Mouse (Mus musculus) brown adipose tissue, adult 24 weeks (tissue): ENCODE measurements around the gene Tex11. TPM values are rescaled to one million over a fixed set of nuclear protein-coding genes. Genes with fewer than 3 reads are reported as not detected.
"Not testable (repeated sequence)": the region's sequence is repeated elsewhere in the genome, so short reads cannot be mapped to it uniquely, and the experiment has no call there.

ENCODE experiments used
- H3K27ac ChIP-seq: fragments of 200-500 bp; replicated peaks from 2 replicates; pipeline ENCODE4 v1.5.1; 2012; ENCODE audit warnings: low read depth, mild to moderate bottlenecking, low read length
- H3K4me1 ChIP-seq: fragments of 200-500 bp; 2 replicates; pipeline ENCODE4 v1.6.1; 2012; ENCODE audit warnings: low read length, mixed read lengths; ENCODE audit not compliant: control insufficient read depth, insufficient read depth, insufficient read length
- H3K4me3 ChIP-seq: fragments of 200-500 bp; 2 replicates; pipeline ENCODE4 v1.5.1; 2012; ENCODE audit warnings: low read depth, mild to moderate bottlenecking, low read length, moderate library complexity; ENCODE audit not compliant: insufficient read depth
- polyA plus RNA-seq: library from polyadenylated mRNA; stranded (reverse); fragments of >200 nt; gene quantifications from 2 replicates; pipeline ENCODE4 v1.2.4, GENCODE M21; 2012; ENCODE audit not compliant: missing spikeins, insufficient read depth, insufficient read length

The Tex11 gene
- not detected in 2 replicates for polyA plus RNA-seq

- Histone ChIP-seq H3K27ac (no peak within 1 kb of the TSS), H3K4me1 (no peaks in the 10 kb centered on the region), H3K4me3 (no peak within 1 kb of the TSS)
These were observed at the start of gene Tex11 for GRCm38 (mm10) chrX:101059541-101059940. Gene Tex11, minus strand, starts transcription at chrX:101059667.

DNA sequence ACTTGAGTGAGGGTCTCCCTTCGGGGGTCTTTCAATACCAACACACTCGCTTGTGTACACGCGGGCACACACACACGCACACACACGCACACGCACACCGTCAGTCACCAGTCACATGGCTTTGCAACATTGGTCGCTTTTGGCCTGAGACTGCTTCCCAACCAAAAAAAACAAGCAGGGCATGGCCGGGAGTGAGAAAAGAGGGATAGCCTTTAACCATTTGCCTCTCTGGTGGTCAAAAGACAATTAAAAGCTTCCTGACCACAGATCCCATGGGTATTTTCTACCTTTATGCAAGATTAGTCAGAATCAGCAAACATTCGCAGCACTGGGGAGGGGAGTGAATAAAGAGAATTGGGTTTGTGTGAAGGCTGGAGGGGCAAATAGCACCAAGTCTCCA is 26.5 kb upstream of the Tex11 start, which contains the start of gene Slc7a3:
Slc7a3 (minus strand) TSS at position 101 of the 400 bp plus-strand sequence.
- H3K27ac ChIP-seq = no peak within 1 kb of the TSS
- no peak within 1 kb of the TSS for H3K4me3 ChIP-seq

DNA sequence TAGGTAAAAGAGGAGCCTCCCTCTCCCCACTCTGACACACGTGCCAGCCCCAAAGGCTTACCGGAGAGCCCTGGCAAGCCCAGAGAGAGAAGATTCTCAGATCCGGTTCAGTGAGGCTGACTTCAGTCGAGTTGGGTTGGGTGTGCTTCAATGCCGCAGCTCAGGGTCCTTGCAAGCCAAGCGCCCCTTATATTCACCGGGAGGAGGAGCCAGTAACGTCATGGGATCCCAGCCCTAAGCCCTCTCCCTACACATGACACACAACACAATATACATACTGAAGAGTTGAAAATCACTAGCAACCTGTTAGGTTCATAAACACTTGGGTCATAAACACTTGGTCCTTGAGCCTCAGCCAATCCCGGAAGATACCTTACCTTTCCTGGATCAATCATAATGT is 25.7 kb upstream of the Tex11 start:
- H3K4me3 ChIP-seq, H3K27ac ChIP-seq, H3K4me1 ChIP-seq: not testable (repeated sequence)

More for the DNA sequence above, 26.5 kb upstream of the Tex11 start, which contains the start of gene Slc7a3:
- no peaks in the 10 kb centered on the region for H3K4me1 ChIP-seq

GRCm38 (mm10) chrX:101084192-101084591 is 24.7 kb upstream of the Tex11 start:
- no peaks in the 10 kb centered on the region for H3K4me1 ChIP-seq
- H3K27ac ChIP-seq = no peak overlapping the region
- no peak overlapping the region for H3K4me3 ChIP-seq

DNA sequence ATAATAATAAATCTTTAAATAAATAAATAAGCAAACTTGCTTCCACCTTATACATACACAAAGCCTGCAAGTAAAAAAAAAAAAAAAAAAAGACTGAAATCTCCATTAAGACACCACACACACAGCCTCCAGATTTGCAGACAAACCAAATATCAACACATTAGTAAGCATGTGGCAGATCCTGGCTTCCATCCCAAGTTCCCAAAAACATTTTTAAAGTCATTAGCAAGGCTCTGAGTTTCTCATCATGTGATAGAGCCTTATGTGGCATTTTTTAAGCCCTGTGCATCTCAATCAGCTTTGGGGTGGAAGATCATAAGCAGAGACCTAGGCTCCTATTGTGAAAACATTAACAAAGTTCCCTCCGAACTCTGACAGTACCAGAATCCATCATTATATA is 5.8 kb upstream of the Tex11 start:
- H3K4me1 ChIP-seq = no peaks in the 10 kb centered on the region
- H3K27ac ChIP-seq = no peak overlapping the region
- no peak overlapping the region for H3K4me3 ChIP-seq

- Histone ChIP-seq H3K27ac (no peak overlapping the region), H3K4me3 (no peak overlapping the region), H3K4me1 (no peaks in the 10 kb centered on the region)
These were observed 4.0 kb upstream of the Tex11 start for GRCm38 (mm10) chrX:101063503-101063902.

DNA sequence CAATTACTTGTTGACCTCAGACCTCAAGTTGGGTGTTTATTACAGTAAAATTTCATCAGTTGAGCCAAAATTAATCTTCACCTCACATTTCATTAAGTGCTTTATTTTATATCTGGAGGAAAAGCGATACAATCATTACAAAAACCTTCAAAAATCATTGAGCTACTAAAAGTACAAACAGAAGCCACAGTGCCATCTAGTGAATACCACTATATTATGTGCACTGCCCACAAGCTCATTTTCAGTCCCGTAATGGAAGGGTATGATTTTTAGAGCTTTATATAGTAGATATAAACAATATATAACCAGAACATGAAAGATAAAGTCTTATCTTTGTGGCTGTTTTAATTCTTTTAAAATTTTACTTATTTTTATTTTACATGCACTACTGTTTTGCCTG is 115.8 kb downstream of the Tex11 start:
- H3K27ac ChIP-seq = no peak overlapping the region
- H3K4me1 ChIP-seq = no peaks in the 10 kb centered on the region
- no peak overlapping the region for H3K4me3 ChIP-seq

DNA sequence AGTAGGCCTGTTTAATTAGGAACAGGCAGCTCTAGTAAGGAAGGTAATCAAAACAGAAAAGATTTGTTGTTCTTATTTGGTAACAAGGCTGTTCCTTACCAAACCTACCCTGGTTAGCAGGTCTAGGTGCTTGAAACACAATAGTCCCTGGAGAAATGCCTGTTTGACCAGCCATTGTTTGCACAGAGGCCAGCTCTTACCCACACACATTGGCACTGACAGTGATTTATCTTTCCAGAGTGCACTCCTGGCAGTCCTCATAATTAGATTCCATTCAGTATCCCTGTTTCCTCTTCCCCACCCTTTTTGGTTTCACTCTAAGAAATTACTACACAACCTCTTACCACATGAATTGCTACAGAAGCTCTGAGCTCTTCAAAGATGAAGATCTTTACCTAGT is 220.3 kb downstream of the Tex11 start:
- Histone ChIP-seq H3K4me1 (no peaks in the 10 kb centered on the region), H3K27ac (no peak overlapping the region), H3K4me3 (no peak overlapping the region)

- H3K4me1 ChIP-seq = no peaks in the 10 kb centered on the region
- no peak overlapping the region for H3K27ac ChIP-seq
- H3K4me3 ChIP-seq = no peak overlapping the region
These were observed 226.7 kb downstream of the Tex11 start for GRCm38 (mm10) chrX:100832806-100833205.

DNA sequence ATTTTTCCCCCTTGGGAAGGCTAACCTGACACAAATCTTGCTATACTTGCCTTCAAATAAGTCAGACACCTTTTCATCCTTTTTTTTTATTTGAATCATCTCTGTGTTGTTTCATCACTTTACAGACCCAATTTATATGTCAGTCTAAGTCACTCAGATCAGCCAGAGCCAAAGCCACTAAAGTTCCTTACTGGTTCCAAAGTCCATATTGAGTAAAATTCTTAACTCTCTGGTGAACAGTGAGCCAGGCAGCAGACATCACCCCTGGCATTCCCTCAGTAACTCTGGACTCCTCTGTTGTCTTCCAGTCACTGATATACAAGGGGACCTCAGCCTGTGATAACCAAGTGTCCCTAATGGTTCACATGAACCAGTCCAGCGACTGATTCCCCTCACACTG is 233.9 kb downstream of the Tex11 start:
- H3K4me3 ChIP-seq = no peak overlapping the region
- no peak overlapping the region for H3K27ac ChIP-seq
- H3K4me1 ChIP-seq = no peaks in the 10 kb centered on the region

DNA sequence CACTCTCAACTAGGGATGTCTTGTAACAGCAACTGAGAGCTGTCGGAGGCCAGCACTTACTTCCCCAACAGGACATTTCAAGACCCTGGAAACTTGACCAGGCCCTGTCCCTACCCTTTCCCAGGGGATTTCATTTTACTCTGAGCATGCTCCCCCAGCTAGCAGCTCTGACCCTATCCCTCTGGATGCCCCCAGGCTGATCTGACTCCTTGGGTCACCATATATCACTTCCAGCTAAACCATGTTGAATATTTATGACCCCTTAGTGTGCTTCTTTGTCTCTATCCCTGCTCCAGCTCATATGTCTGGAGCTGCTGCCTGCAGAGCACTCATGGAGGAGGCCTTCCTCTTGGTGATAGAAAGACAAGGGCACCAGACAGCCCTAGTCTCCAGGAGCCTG is 238.3 kb downstream of the Tex11 start:
- H3K4me1 ChIP-seq = no peaks in the 10 kb centered on the region
- H3K27ac ChIP-seq = no peak overlapping the region

DNA sequence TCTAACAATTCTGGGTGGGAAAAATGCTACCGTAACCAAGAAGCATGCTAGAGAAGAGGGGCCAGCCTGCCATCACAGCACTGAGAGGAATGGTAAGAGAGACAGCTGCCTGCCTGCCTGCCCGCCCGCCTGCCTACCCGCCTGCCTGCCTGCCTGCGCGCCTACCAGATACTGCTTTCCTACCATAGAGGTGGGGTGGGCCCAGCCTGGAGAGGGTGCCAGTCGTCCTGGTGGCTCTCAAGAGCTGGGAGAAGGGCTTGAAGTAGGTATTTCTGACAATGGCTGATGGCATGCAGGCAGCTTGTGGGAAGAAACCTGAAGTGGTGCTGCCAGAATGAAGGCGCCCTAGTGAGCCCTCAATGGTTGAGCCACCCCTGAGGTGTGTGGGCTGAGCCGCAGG is 240.8 kb downstream of the Tex11 start:
- no peak overlapping the region for H3K4me3 ChIP-seq
- no peaks in the 10 kb centered on the region for H3K4me1 ChIP-seq
- no peak overlapping the region for H3K27ac ChIP-seq

More for the DNA sequence above, 238.3 kb downstream of the Tex11 start:
- no peak overlapping the region for H3K4me3 ChIP-seq

- Histone ChIP-seq H3K4me1 (peaks cover 5% of the 10 kb centered on the region; the same call in 1 of the 2 replicates), H3K4me3 (no peak overlapping the region), H3K27ac (no peak overlapping the region)
These were observed 243.7 kb downstream of the Tex11 start for GRCm38 (mm10) chrX:100815766-100816165.

DNA sequence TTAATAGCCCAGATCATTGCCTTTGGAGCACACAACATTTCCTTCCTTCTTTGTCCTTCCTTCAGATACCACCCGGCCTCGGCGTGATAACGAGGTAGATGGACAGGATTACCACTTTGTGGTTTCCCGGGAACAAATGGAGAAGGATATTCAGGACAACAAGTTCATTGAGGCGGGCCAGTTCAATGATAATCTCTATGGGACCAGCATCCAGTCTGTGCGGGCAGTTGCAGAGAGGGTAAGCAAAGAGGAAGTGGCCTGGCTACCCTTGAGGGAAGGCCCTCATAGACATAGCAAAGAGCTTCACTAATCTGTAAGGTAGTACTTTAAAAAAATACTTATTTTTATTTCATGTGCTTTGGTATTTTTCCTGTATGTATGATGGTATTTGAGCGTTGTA is 245.3 kb downstream of the Tex11 start:
- no peak overlapping the region for H3K4me3 ChIP-seq
- H3K4me1 ChIP-seq = peaks cover 5% of the 10 kb centered on the region; the same call in 1 of the 2 replicates
- H3K27ac ChIP-seq = no peak overlapping the region

DNA sequence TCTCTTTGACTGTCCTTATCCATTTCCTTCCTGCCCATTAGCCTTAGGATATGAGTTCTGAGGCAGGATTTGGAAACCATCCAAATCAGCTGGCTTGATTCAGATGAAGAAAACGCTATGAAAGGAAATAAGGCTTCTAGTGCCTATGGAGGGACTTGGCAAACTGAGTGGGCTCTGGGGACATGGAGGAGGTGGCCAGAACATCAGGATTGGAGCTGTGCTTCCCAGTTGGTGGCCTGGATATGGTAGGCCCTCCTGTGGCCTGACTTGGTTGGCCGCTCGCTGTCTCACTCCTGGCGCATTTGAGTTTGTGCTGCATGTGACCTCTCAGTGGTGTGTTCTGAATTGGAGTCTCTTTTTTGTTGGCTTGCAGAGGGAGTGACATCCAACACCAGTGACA is 248.3 kb downstream of the Tex11 start:
- Histone ChIP-seq H3K27ac (no peak overlapping the region), H3K4me1 (peaks cover 5% of the 10 kb centered on the region; the same call in 1 of the 2 replicates), H3K4me3 (no peak overlapping the region)

DNA sequence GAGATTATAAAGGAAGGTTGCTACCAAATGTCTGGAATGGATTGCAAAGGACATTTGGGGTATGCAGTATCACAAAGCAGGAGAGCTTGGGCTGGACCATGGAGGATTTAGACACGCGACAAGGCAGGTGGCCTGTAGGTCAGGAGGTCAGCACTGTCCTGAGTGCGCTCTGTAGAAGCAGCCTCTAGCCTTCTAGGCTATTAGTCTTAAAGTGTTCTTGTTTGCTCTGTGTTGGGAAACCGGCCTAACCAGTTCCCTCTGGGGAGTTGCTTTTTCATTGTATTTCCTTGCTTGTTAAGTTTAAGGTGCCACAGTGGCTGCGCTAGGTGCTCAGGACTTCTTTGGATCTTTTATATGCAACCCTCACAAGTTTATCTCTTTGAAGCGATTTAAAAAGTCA is 257.4 kb downstream of the Tex11 start:
- Histone ChIP-seq H3K4me3 (no peak overlapping the region), H3K4me1 (no peaks in the 10 kb centered on the region), H3K27ac (no peak overlapping the region)

DNA sequence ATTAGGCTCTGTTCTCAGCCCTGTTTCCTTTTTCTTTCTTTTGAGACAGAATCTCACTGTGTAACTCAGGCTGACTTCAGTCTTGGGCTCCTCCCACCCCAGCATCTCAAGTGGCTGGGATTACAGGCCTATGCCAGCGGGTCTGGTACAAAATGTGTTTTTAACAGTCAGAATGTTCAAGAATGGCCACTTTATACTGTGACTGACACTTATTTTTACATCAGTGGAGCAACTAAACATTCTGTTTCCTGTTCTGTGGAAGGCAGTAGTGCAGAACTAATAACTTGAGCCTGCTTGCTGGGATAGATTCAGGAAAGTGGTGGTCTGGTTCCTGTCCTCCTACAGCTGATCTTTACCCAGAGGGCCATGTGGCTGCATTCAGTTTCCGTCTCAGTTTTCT is 258.8 kb downstream of the Tex11 start:
- no peaks in the 10 kb centered on the region for H3K4me1 ChIP-seq
- H3K4me3 ChIP-seq = no peak overlapping the region
- no peak overlapping the region for H3K27ac ChIP-seq
